Comparison of ENCODE assay signal across 8 mouse cellular contexts in genomic region chr9:35175251-35176123, GRCm38 (mm10). TPM values are rescaled to one million over a fixed set of nuclear protein-coding genes. Genes with fewer than 3 reads are reported as not detected.
DNase-seq lines count a peak whose midpoint lies in the region; ATAC-seq and TF ChIP-seq lines count a peak whose summit lies in the region.

Gene Dcps, minus strand, starts transcription at chr9:35176061.

- no peak for TF ChIP-seq CTCF in ES-Bruce4 (IDR thresholded peaks at IDR 0.05; ENCODE audit: low read depth, low read length)
- TF ChIP-seq CTCF in liver, postnatal 0 days (IDR thresholded peaks at IDR 0.05; ENCODE audit: low read depth), result peak; percentile 48

- peaks cover 4% of the 10 kb centered on the region; the same call in 1 of the 2 replicates for H3K36me3 ChIP-seq in ES-Bruce4 (ENCODE audit: control insufficient read depth, insufficient read depth, low read length, poor library complexity, severe bottlenecking)
- H3K36me3 ChIP-seq in forebrain, embryonic 13.5 days (ENCODE audit: poor library complexity, severe bottlenecking), result peaks cover 5% of the 10 kb centered on the region
- no peaks in the 10 kb centered on the region for H3K36me3 ChIP-seq in liver, postnatal 0 days (replicated peaks; ENCODE audit: insufficient read depth, low read length)
- H3K36me3 ChIP-seq in neural tube, embryonic 14.5 days (ENCODE audit: control insufficient read depth, insufficient read depth, low read length), result no peaks in the 10 kb centered on the region

- under 1% methylated on average over 38 of the region's 38 CpGs for WGBS in forebrain, embryonic 13.5 days
- WGBS in large intestine, adult 2 months, result under 1% methylated on average over 38 of the region's 38 CpGs
- under 1% methylated on average over 38 of the region's 38 CpGs for WGBS in liver, postnatal 0 days (ENCODE audit: insufficient replicate concordance)
- WGBS in neural tube, embryonic 14.5 days, result under 1% methylated on average over 38 of the region's 38 CpGs

- no peak for TF ChIP-seq EP300 in ES-Bruce4 (IDR thresholded peaks at IDR 0.05; ENCODE audit: insufficient read depth, low read depth, low read length)
- TF ChIP-seq EP300 in liver, postnatal 0 days (IDR thresholded peaks at IDR 0.05; ENCODE audit: low read depth), result no peak

- peak; percentile 95 to 96 for DNase-seq in heart, postnatal 10 days
- DNase-seq in large intestine, adult 2 months (ENCODE audit: low read depth, low spot score), result peak; percentile 84
- peak; percentile 95 for DNase-seq in liver, postnatal 0 days
- peak; percentile 96 for DNase-seq in testis, postnatal 10 days (ENCODE audit: low spot score)

- peak within 1 kb of the TSS; percentile 43 for H3K9ac ChIP-seq in ES-Bruce4 (ENCODE audit: low read depth, poor library complexity, severe bottlenecking)
- H3K9ac ChIP-seq in forebrain, embryonic 13.5 days, result peak within 1 kb of the TSS; percentile 66
- peak within 1 kb of the TSS; percentile 72 for H3K9ac ChIP-seq in liver, postnatal 0 days (replicated peaks)
- H3K9ac ChIP-seq in neural tube, embryonic 14.5 days (replicated peaks; ENCODE audit: low read depth, low read length), result peak within 1 kb of the TSS; percentile 50

- intact Hi-C loops in heart, postnatal 10 days (cut with DNase I), result no loop called here

- peak within 1 kb of the TSS; percentile 82 for H3K4me3 ChIP-seq in ES-Bruce4 (ENCODE audit: low read depth, low read length)
- peak within 1 kb of the TSS; percentile 59 for H3K4me3 ChIP-seq in forebrain, embryonic 13.5 days
- peak within 1 kb of the TSS; percentile 62 for H3K4me3 ChIP-seq in liver, postnatal 0 days (ENCODE audit: low read depth, low read length)
- H3K4me3 ChIP-seq in neural tube, embryonic 14.5 days (ENCODE audit: low read depth, low read length), result peak within 1 kb of the TSS; percentile 52

- peak; percentile 94 for ATAC-seq in cerebellum, adult (ENCODE audit: insufficient number of reproducible peaks, low FRiP score, low TSS enrichment)
- ATAC-seq in forebrain, embryonic 13.5 days, result peak; percentile 98
- peak; percentile 99 for ATAC-seq in liver, postnatal 0 days
- ATAC-seq in neural tube, embryonic 14.5 days (ENCODE audit: low read depth), result peak; percentile 98

- H3K9me3 ChIP-seq in ES-Bruce4 (replicated peaks; ENCODE audit: control insufficient read depth, insufficient read depth, low read length, poor library complexity, severe bottlenecking), result no peaks in the 10 kb centered on the region
- no peaks in the 10 kb centered on the region for H3K9me3 ChIP-seq in forebrain, embryonic 13.5 days (replicated peaks)
- H3K9me3 ChIP-seq in liver, postnatal 0 days (ENCODE audit: low read length), result no peaks in the 10 kb centered on the region
- H3K9me3 ChIP-seq in neural tube, embryonic 14.5 days (ENCODE audit: control insufficient read depth, low read length), result no peaks in the 10 kb centered on the region

- peak; percentile 31 for TF ChIP-seq POLR2A in ES-Bruce4 (IDR thresholded peaks at IDR 0.05; ENCODE audit: insufficient read depth, low read length)

- peaks cover 1% of the 10 kb centered on the region for H3K4me1 ChIP-seq in ES-Bruce4 (ENCODE audit: control insufficient read depth, insufficient read depth, low read length)
- peaks cover 21% of the 10 kb centered on the region for H3K4me1 ChIP-seq in forebrain, embryonic 13.5 days
- peaks cover 7% of the 10 kb centered on the region for H3K4me1 ChIP-seq in liver, postnatal 0 days (ENCODE audit: insufficient read depth)
- peaks cover 10% of the 10 kb centered on the region for H3K4me1 ChIP-seq in neural tube, embryonic 14.5 days (ENCODE audit: control insufficient read depth, insufficient read depth, low read length)

- H3K27me3 ChIP-seq in ES-Bruce4 (ENCODE audit: control insufficient read depth, insufficient read depth, low read length, poor library complexity, severe bottlenecking), result no peaks in the 10 kb centered on the region
- H3K27me3 ChIP-seq in forebrain, embryonic 13.5 days, result no peaks in the 10 kb centered on the region
- H3K27me3 ChIP-seq in liver, postnatal 0 days (ENCODE audit: insufficient read depth, low read length), result no peaks in the 10 kb centered on the region
- H3K27me3 ChIP-seq in neural tube, embryonic 14.5 days (ENCODE audit: control insufficient read depth, insufficient read depth, low read length), result no peaks in the 10 kb centered on the region

- H3K27ac ChIP-seq in ES-Bruce4 (ENCODE audit: insufficient read depth, low read length), result no peak within 1 kb of the TSS
- H3K27ac ChIP-seq in forebrain, embryonic 13.5 days, result peak within 1 kb of the TSS; percentile 86
- peak within 1 kb of the TSS; percentile 69 for H3K27ac ChIP-seq in liver, postnatal 0 days (ENCODE audit: low read depth)
- peak within 1 kb of the TSS; percentile 85 for H3K27ac ChIP-seq in neural tube, embryonic 14.5 days (ENCODE audit: low read depth, low read length)

- peak within 1 kb of the TSS; percentile 69 for H3K4me2 ChIP-seq in forebrain, embryonic 13.5 days
- peak within 1 kb of the TSS; percentile 98 for H3K4me2 ChIP-seq in liver, postnatal 0 days (ENCODE audit: low read depth, low read length)
- peak within 1 kb of the TSS; percentile 72 for H3K4me2 ChIP-seq in neural tube, embryonic 14.5 days (ENCODE audit: low read depth, low read length)

RNA-seq across cellular contexts. Expression of gene Dcps, which starts in this region (rescaled TPM):
- polyA plus RNA-seq in ES-Bruce4 (2011; ENCODE audit: insufficient read depth, insufficient read length, low read depth, missing spikeins), result 41.1 and 41.4 TPM in 2 replicates
- 94.4 and 100 TPM in 2 replicates for polyA plus RNA-seq in forebrain, embryonic 13.5 days (2015; fragmentation: Nextera tagmentation; extraction: Ambion mirVana)
- total RNA-seq in heart, postnatal 10 days (2021), result 10 to 100 TPM; 20.8 to 23.3 TPM
- polyA plus RNA-seq in large intestine, adult 2 months (2012; rRNA removed), result 28.3 and 39.7 TPM in 2 replicates
- 23.7 and 23.9 TPM in 2 replicates for polyA plus RNA-seq in liver, postnatal 0 days (2015; fragmentation: Nextera tagmentation; extraction: Ambion mirVana)
- polyA plus RNA-seq in neural tube, embryonic 14.5 days (2014; fragmentation: Nextera tagmentation; extraction: Ambion mirVana), result 61.8 and 66.1 TPM in 2 replicates
